Mouse (Mus musculus) 3134 (cell line): ENCODE results near the gene Stx8.

ENCODE experiments used
- DNase-seq: peaks from one replicate; pipeline ENCODE4 v3.0.0-alpha.2; 2011; ENCODE audit warnings: low spot score; ENCODE audit not compliant: insufficient read length; ENCODE audit errors: extremely low read depth

The Stx8 gene

GRCm38 (mm10) chr11:67973225-67973624 lies 7.2 kb downstream of the Stx8 start:
- DNase-seq, result no peak

- DNase-seq, result no peak
These were observed 9.3 kb downstream of the Stx8 start for GRCm38 (mm10) chr11:67975252-67975651.

GRCm38 (mm10) chr11:67983564-67983963 lies 17.6 kb downstream of the Stx8 start:
- DNase-seq, result no peak

GRCm38 (mm10) chr11:67991240-67991639 lies 25.2 kb downstream of the Stx8 start:
- no peak for DNase-seq

- DNase-seq, result no peak
These were observed 30.0 kb downstream of the Stx8 start for GRCm38 (mm10) chr11:67995965-67996364.

GRCm38 (mm10) chr11:67998905-67999304 lies 32.9 kb downstream of the Stx8 start:
- DNase-seq, result no peak

- no peak for DNase-seq
These were observed 33.6 kb downstream of the Stx8 start for GRCm38 (mm10) chr11:67999629-68000028.

GRCm38 (mm10) chr11:68004191-68004590 lies 38.2 kb downstream of the Stx8 start:
- DNase-seq, result peak; percentile 24

- DNase-seq, result no peak
These were observed 40.3 kb downstream of the Stx8 start for GRCm38 (mm10) chr11:68006216-68006789.

- no peak for DNase-seq
These were observed 41.7 kb downstream of the Stx8 start for GRCm38 (mm10) chr11:68007645-68008044.

- DNase-seq, result no peak
These were observed 43.4 kb downstream of the Stx8 start for GRCm38 (mm10) chr11:68009377-68009776.

- no peak for DNase-seq
These were observed 46.2 kb downstream of the Stx8 start for GRCm38 (mm10) chr11:68012207-68012606.

- DNase-seq, result peak; percentile 15
These were observed 52.2 kb downstream of the Stx8 start for GRCm38 (mm10) chr11:68018191-68018590.

GRCm38 (mm10) chr11:68019156-68019555 lies 53.2 kb downstream of the Stx8 start:
- DNase-seq, result no peak

GRCm38 (mm10) chr11:68021976-68022375 lies 56.0 kb downstream of the Stx8 start:
- DNase-seq, result no peak

GRCm38 (mm10) chr11:68022895-68023294 lies 56.9 kb downstream of the Stx8 start:
- DNase-seq, result no peak

- no peak for DNase-seq
These were observed 57.9 kb downstream of the Stx8 start for GRCm38 (mm10) chr11:68023811-68024369.

GRCm38 (mm10) chr11:68026590-68026989 lies 60.6 kb downstream of the Stx8 start:
- no peak for DNase-seq

GRCm38 (mm10) chr11:68029079-68029478 lies 63.1 kb downstream of the Stx8 start:
- DNase-seq, result no peak

- DNase-seq, result no peak
These were observed 63.9 kb downstream of the Stx8 start for GRCm38 (mm10) chr11:68029871-68030270.

- DNase-seq, result peak; percentile 77
These were observed 64.8 kb downstream of the Stx8 start for GRCm38 (mm10) chr11:68030771-68031170.

- peak; percentile 58 for DNase-seq
These were observed 66.5 kb downstream of the Stx8 start for GRCm38 (mm10) chr11:68032448-68032847.
